Mouse (Mus musculus) splenic B cell, adult 2 months (primary cell): ENCODE measurements around the gene Itpa.
A peak's percentile ranks its signal among the peaks of the same experiment; 100 is the strongest.

Experiments
- DNase-seq: peaks from one replicate; pipeline ENCODE4 v3.0.0-alpha.2; 2011; ENCODE audit warnings: low read depth, low spot score
- H3K27me3 ChIP-seq: 2 replicates; pipeline ENCODE4 v1.6.1; 2012; ENCODE audit warnings: mild to moderate bottlenecking, low read length, moderate library complexity, mixed read lengths; ENCODE audit not compliant: control insufficient read depth, poor library complexity, insufficient read depth, severe bottlenecking
- H3K36me3 ChIP-seq: 2 replicates; pipeline ENCODE4 v1.6.1; 2012; ENCODE audit warnings: mild to moderate bottlenecking, low read length, moderate library complexity, mixed read lengths; ENCODE audit not compliant: control insufficient read depth, poor library complexity, insufficient read depth, severe bottlenecking

The Itpa gene

DNA sequence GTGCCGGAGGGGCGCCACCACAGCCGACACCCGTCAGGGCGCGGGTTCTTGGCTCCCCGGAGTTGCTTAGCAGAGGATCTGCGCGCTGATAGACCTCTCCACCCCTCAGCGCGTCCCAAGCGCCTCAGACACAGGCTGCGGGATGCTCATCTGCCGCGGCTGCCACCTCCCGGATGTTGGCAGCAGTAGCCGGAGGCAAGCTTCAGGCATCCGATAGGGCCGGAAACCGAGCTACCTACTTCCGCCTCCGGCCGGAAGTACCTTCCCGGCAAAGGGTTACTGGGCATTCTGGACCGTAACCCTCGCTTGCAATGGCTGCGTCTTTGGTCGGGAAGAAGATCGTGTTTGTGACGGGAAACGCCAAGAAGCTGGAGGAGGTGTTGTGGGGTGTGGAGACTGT, at the start of gene Itpa:
TSS of gene Itpa (plus strand) at position 52 of the 400 bp plus-strand sequence.
- H3K27me3 ChIP-seq = no peaks in the 10 kb centered on the region
- peak; percentile 90 for DNase-seq
- H3K36me3 ChIP-seq = peaks cover 7% of the 10 kb centered on the region

DNA sequence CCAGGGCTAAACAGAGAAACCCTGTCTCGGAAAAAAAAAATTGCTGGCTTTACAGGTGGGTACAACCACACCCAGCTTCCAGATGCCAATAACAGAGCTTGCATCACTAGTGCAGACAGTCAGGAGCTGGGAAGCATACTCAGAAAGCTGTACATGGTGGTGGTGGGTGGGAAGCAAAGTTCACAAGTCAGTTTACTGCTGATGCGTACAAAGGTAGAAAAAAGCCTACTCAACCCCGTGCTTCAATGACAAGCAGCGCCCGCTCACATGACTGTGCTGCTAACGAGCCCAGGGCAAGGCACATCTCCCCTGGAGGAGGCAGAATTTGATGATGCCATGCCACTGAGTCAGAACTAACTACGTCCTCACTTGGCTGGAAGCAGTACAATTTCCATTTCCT, 48.4 kb upstream of the Itpa start:
- Histone ChIP-seq H3K27me3 (no peaks in the 10 kb centered on the region), H3K36me3 (peaks cover 4% of the 10 kb centered on the region; the same call in 1 of the 2 replicates)
- DNase-seq = no peak

DNA sequence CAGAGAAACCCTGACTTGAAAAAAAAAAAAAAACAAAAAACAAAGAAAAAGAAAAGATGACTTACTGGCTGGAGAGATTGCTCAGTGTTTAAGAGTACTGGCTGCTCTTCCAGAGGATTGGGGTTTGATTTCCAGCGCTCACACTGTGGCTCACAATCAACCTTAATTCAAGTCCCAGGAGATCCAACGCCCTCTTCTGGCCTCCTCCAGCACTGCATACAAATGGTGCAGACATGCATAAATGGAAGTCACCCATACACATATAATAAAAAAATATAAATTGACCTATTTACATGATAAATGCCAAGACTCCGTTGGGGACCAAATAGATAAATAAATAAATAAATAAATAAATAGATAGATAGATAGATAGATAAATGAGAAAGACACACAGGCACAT, 39.0 kb upstream of the Itpa start:
- DNase-seq = peak; percentile 43
- Histone ChIP-seq H3K27me3 (no peaks in the 10 kb centered on the region), H3K36me3 (no peaks in the 10 kb centered on the region; the same call in 1 of the 2 replicates)

DNA sequence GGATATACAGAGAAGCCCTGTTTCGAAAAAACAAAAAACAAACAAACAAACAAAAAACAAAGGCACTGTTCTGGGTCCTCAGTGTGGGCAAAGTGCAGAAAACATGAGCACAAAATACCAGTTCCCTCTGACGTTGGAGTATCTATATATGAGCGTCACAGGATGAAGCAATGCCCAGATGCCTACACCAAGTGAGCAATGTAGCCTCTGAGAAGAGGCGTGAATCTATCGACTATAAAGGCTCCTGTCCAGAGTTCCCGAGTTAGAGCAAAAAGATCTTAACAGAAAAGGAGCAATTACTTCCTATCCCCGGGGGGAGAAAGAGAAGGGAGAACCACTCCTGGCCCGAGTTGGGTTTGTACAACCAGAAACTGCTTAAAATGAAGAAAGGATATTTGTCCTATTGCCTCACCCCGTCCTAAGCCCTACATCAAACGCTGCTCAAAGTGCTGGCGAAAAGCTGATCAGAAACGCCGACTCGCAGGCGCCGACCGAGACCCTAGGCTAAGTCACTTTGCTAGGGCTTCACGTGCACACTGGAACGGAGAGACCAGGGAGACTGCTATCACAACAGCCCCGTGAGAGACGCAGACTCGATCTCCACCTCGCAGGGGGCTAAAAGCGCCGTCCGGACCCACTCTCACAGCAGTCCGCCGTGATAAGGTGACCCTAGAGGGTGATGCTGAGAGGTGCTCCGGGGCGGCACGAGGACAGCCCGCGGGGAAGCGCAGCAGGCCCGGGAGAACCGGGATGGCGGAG, 38.2 kb upstream of the Itpa start:
- no peaks in the 10 kb centered on the region for H3K27me3 ChIP-seq
- H3K36me3 ChIP-seq = no peaks in the 10 kb centered on the region; the same call in 1 of the 2 replicates
- DNase-seq = no peak

DNA sequence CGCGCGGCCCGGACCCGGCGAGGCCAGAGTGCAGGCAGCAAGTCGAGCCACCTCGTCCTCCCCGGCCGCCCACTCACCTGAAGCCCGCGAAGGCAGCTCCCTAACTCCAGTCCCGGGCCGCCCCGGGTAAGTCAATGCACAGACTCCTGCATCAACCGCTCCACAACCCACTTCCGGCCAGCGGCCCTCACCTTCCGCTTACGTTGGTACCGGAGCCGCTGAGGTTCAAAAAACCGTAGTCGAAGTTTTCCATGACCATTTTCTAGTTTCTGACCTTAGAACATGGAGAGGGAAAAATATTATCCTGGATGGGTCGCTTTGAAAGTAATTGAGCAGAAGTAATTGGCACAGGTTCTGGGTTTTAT, 37.6 kb upstream of the Itpa start, which contains the start of the genes Fastkd5 and Ubox5:
TSS of gene Fastkd5 (minus strand) at position 189 of the 365 bp plus-strand sequence.
TSS of gene Ubox5 (minus strand) at position 200 of the 365 bp plus-strand sequence.
- H3K27me3 ChIP-seq = no peaks in the 10 kb centered on the region
- peak; percentile 90 for DNase-seq
- no peaks in the 10 kb centered on the region; the same call in 1 of the 2 replicates for H3K36me3 ChIP-seq

DNA sequence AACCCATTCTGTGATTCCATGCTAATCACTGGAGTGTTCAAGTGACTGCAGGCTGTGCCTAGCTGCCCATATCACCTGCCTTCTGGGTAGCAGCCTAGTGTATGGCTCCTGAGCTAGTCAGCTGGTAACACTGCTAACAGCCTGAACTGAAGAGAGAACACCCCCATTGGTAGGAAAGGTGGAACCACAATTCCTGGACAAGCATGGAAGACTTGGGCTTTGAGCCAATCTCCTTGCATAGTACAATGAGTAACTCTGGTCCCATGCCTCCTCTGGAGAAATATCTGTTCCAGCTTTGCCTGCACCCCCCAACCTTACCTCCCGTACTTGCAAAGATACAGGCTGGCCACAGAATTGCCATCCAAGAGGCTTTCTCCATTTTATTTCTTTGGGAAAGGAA, 35.0 kb upstream of the Itpa start:
- DNase-seq = no peak
- no peaks in the 10 kb centered on the region for H3K27me3 ChIP-seq
- no peaks in the 10 kb centered on the region for H3K36me3 ChIP-seq

DNA sequence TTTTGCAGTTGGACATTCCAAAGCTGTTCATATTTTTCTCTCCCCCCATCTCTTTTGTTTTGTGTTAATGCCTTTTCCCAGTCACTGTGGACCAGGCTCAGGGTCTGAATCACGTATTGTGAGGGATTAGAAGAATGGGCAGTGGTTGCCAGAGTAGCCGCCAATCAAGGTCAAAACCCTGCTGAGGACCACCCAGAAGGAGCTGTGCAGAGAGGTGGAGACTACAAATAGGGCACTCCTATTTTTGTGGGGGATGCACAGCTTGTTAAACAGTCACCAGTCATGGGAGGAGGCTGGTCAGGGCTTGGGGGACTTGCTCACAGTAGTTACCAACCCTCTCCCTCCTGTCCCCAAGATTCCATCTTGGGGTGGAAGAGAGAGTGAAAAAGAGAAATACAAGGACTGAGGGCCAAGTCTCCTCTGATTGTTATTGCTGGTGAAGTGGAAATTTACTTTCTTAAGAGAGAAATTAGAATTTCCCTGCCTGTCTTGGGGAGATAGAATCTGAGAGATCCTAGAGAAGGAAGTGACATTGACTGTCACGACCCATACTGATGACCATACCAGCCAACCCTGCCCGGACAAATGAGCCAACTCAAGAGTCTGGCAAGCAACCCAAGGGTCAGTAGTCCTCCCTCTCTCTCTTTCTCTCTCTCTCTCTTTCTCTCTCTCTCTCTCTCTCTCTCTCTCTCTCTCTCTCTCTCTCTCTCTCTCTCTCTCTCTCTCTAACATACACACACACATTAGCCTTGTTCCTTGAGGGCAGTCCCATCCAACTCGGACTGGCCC, 34.3 kb upstream of the Itpa start:
- no peak for DNase-seq
- Histone ChIP-seq H3K27me3 (no peaks in the 10 kb centered on the region), H3K36me3 (no peaks in the 10 kb centered on the region)

DNA sequence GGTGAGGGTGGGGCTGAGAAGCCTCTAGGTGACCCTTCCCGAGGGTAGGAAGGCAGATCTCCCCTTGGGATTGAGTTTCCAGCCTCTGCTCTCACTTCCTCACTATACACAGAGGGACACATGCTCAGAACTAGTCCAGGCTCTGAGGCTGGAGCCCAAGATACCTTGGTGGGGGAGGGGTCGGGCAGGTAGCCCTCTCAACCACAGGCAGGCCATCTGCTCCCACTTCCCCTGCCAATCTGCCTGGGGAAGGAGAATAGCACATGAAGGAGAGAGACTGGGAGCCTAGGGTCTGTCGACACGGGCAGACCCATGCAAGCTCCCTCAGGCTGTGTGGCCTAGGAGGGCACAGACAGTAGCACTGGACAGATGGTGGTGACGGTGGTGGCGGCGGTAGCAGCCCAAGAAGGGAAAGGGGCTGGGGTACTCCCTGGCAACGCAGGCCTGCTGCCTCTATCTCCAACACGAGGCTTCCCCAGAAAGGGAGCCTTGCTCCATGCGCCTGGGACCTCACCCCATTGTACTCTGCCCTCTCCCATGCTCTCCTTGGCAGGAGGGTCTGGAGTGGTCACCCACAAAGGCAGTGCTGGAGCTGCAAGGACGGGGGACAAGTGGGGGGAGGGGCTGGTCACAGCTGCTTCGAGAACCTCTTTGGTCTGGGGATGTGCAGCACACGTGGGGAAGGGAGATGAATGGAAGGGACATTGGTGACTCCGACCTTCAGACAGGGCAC, 33.2 kb upstream of the Itpa start:
- Histone ChIP-seq H3K27me3 (no peaks in the 10 kb centered on the region), H3K36me3 (no peaks in the 10 kb centered on the region)
- no peak for DNase-seq

DNA sequence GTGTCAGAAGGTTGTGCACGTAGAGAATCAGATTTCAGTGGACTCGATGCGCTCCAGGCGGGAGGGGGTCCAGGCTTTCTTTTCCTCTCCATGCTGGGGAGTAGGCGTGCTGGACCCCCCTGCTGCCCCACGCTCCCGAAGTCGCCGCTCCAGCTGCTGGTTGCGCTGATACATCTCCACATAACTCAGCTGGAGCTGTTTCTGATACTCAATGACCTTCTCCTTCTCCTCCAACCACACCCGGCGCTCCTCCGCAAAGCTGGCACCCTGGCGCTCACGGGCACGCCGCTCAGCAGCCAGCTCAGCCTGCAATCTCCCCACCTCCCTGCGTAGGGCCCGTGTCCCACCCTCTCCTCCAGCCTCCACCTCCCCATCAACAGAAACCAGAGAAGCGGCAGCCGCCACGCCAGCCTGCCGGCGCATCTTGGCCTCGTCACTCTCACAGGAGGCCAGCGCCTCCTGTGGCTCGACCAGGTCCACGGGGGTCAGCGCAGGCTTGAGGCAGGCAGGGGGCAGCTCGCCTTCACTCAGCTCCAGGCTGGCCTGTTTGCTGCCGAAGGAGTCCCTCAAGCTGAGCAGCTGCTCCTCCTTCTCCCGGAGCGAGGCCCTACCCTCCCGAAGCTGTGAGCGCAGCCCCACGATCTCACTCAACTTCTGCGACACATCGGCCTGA, 32.5 kb upstream of the Itpa start:
- Histone ChIP-seq H3K36me3 (no peaks in the 10 kb centered on the region), H3K27me3 (no peaks in the 10 kb centered on the region)
- DNase-seq = peak; percentile 49

DNA sequence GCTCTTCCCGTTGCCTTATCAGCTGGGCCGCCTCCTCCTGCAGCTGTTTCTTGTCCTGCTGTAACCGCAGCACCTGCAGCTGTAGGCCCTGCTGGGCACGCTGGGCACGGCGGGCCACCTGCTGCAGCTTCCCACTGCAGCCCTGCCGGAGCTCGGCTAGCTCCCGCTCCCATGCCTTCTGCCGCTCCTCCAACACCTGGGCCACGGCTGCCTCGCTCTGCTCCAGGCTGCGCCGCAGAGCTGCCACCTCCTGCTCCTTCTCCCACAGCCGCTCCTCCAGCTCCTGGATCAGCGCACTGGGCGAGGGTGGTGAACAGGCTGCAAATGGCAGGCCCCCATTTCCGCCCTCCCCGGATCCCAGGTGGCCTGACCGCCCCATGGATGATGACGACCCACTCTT, 31.6 kb upstream of the Itpa start:
- H3K36me3 ChIP-seq = no peaks in the 10 kb centered on the region
- DNase-seq = no peak
- no peaks in the 10 kb centered on the region for H3K27me3 ChIP-seq

DNA sequence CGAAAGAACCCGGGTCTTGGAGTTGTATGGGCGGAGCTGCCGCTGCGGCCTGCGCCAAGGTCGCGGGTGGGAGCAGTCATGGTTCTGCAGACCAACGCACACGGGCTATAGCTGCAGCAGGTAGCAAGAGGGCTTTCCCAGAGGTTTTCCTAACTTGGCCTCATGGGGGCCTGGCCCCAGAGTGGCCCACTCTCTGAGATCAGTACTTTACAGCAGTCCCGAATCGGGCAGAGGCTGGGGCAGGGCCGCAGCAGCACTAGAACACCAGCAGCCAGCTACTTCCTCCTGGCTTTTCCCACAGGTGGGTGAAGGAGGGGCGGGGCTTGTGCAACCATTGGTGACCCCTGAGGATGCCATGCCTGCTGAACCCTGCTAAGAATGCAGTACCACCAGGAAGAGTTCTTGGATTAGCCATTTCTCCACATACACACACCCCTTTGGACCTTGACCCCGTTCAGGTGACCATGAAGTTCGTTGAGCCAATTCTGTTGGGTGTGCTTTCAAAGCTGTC, 29.3 kb upstream of the Itpa start:
- H3K36me3 ChIP-seq = no peaks in the 10 kb centered on the region
- H3K27me3 ChIP-seq = no peaks in the 10 kb centered on the region
- no peak for DNase-seq

DNA sequence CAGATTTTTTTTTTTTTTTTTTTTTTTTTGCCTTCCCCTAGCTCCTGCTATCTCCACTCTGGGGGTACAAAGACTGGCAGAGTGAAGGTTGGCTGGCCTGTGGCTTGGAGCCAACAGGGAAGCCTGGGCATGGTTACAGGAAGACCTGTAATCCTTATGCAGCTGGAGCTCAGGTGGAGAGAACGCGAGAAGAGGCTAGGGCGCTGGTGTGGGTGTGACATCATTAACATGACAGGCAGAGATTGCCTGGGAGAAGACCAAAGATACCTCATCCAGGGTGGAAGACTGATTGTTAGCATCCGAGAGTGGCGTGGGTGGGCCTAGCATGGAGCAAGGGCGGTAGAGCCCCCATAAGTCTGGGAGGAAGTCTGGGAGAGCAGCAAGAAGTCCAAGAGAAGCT, 28.1 kb upstream of the Itpa start:
- Histone ChIP-seq H3K27me3 (no peaks in the 10 kb centered on the region), H3K36me3 (no peaks in the 10 kb centered on the region)
- no peak for DNase-seq

DNA sequence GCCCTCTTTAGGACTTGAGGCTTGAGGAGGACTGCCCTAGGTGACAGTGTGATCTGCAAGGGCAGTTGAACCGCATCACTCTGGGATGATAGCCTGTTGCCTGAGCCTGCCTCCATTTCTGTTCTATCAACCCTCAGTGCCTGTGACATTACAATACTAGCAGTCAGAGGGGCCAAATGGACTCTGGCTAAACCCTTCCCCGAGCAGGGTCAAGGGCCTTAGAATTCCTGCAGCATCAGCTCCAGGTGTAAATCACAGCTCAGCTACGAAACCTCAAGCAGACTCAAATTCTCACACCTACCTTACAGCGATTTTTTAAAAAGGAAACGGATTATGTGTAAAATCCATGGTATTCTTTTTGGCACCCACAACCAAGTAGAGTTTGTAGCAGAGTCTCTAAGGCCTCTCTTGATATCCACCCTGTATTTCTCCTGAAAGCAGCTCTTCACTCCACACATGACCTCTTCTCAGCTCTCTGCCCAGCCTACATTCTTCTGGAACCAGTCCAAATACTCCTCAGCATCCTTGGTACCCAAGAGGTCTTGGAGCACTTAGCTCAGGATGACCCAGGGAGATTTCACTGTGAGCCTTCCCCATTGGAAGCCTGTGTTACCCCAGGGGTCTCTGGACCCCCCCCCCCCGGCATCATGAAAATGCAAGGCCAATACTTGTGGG, 25.9 kb upstream of the Itpa start:
- no peak for DNase-seq

DNA sequence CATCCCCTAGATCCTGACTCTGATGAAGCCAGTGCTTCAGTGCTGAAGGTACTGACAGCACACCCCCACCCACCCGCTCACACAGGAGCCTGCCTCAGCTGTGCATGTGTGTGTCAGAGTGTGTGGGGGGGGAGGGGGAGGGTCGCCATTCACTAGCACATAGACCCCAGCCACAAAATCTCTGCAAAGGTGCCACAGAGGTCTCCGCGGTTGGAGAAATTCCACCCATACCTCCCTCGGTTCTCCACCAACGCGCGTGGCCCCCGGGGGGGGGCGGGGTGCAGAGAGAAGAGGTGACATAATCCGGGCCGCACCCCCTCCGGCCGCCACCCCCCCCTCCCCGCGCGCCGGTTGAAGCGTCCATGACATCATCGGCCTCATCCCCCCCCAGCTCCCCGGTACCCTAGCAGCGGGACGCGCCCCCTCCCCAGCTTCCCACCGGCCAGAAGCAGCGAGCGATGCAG, 25.2 kb upstream of the Itpa start:
- DNase-seq = peak; percentile 52
- H3K27me3 ChIP-seq = no peaks in the 10 kb centered on the region
- no peaks in the 10 kb centered on the region for H3K36me3 ChIP-seq

More for the DNA sequence above, 25.9 kb upstream of the Itpa start:
- no peaks in the 10 kb centered on the region for H3K27me3 ChIP-seq
- H3K36me3 ChIP-seq = no peaks in the 10 kb centered on the region
